Mouse (Mus musculus) adrenal gland, adult 2 months (tissue): ENCODE measurements around the gene Nid1. TPM values are rescaled to one million over a fixed set of nuclear protein-coding genes. Genes with fewer than 3 reads are reported as not detected.
"Not testable (repeated sequence)": the region's sequence is repeated elsewhere in the genome, so short reads cannot be mapped to it uniquely, and the experiment has no call there.

Experiments
- DNase-seq: peaks from one replicate; pipeline ENCODE4 v3.0.0; 2021
- polyA plus RNA-seq: library from polyadenylated mRNA; depleted of rRNA; stranded (reverse); fragments of >200 nt; gene quantifications from 2 replicates; pipeline ENCODE4 v1.2.3, GENCODE M21; 2012; rRNA removed
- total RNA-seq, 2 experiments: library from RNA; stranded (reverse); gene quantifications; 2 replicates each; pipeline ENCODE4 v1.2.3; 2021

Gene Nid1
- total and polyA plus RNA-seq, 3 experiments, result 62.4 to 74.0 (median 64.1) TPM

GRCm38 (mm10) chr13:13543073-13543472 lies 105.7 kb downstream of the Nid1 start:
- not testable (repeated sequence) for DNase-seq

DNA sequence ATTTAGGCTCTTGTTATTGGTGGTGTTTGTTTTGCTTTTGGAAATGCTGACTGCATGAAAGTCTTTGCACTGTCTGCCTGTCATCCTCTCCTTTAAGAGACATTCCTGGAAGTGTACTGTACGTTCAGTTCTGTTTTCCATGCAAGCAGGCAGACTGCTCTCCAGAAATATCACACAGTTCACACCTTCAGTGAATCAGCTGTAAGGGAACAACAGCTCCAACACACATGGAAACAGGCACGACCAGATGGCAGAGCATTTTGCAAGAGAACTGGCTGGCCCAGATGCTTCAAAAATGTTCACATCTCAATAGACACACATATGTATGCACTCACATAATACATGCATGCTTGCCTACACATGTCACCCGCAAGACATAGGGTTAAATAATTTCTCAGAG lies 109.4 kb downstream of the Nid1 start:
- no peak for DNase-seq

DNA sequence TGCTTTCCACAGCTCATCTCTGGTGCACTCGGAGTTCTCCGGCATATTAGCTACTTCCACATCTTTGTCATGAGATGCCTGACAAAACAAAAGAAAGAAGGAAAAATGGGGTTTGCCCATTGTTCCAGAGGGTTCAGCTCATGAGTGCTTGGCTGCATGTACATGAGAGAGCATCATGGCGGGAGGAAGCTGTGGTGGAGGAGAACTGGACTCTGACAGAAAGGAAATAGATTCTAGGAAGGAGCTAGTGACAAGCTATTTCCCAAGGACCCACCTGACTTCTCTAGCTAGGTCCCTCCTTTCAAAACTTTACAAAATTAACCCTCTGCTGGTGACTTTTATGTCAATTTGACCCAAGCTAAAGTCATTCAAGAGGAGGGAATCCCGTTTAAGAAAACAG lies 110.5 kb downstream of the Nid1 start:
- DNase-seq, result no peak

DNA sequence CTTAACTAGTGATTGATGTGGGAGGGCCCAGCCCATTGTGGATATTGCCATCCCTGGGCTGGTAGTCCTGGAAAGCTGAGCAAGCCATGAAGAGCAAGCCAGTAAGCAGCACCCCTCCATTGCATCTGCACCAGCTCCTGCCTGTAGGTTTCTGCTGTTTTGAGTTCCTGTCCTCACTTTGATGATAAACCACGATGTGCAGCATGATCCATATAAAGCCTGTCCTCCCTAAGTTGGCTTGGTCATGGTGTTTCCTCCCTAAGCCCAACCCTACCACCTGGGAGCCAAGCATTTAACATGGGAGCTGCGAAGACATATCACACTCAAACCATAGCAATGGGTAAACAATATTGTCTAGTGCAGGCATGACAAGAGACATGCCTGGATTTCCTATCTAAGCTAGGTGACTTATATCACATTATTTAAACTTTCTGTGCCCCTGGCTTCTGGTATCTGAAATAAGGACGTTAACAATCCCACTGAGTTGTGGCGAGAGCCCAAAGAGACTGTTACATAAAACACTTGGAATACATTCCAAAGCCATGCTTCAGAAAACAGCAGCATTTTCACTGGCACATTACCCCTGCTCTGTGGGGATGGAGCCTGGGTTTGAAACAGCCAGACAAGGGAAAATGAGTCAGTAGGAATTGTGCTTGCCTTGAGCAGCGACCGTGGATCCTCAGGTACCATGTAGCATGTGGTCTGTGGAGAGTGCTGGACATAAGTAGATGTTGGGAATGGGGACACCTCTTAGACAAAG lies 111.3 kb downstream of the Nid1 start:
- DNase-seq, result no peak

- DNase-seq, result no peak
Observed at GRCm38 (mm10) chr13:13549687-13550660, 112.6 kb downstream of the Nid1 start.

DNA sequence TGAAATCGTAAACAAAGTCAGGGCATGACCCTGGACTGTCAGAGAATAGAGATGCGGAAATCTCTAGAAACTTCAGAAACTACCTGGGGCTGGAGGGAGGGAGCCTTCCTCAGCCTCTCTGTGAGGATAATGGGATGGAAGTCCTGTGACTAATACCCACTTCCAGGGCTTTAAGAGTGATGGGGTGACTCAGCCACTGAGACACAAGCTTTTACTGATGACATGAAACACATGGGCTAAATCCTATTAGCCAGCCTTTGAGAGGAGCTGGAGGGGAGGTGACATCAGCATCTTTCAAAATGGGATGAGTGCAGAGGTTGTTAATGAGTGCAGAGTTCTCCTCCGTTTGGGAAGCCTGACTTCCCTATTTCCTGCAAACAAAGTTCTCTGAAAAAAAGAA lies 114.7 kb downstream of the Nid1 start:
- peak; percentile 65 for DNase-seq

GRCm38 (mm10) chr13:13553660-13554059 lies 116.3 kb downstream of the Nid1 start:
- DNase-seq, result no peak

DNA sequence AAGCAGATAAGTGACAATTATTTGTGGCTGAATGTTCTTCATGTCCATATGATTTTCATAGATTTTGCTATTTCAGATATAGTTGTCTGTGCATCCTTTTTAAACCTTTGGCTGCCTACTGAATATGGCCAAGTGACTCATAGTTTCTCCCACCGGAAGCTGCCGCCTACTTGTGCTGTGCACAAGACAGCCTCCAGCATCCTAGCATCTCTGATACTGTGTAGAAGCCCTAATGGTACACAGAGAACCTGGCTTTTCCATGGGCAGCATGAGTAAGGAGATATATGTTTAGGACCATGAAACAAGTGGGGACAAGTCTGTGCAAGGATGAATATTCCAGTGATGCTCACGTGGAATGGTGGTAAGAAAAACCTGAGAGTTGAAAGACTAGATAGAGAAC lies 117.8 kb downstream of the Nid1 start:
- DNase-seq, result no peak

DNA sequence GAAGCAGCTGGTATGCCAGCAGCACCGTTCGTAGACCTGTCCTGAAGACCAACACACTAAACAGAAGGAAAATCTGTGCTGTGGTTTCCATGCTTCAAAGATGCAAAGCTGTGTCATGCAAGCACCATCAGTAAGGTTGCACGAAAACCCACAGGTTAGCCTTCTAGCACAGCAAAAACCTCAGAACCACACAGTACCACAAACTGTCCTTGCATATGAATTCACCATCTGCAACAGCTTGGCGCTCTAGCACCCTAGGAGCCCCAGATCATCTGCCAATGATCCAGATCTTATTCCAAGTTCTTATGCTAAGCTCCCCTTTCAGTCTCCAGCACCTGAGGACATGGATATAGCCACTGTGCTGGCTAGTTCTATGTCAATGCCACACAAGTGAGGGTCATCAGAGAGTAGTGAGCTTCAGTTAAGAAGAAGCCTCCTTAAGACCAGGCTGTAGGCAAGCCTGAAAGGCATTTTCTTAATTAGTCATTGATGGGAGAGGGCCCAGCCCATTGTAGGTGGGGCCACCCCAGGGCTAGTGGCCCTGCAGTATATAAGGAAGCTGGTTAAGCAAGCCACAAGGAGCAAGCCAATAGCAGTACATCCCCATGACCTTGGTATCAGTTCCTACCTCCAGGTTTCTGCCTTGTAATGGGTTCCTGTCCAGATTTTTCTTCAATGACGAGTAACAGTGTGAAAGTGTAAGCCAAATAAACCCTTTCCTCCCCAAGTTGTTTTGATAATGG lies 119.8 kb downstream of the Nid1 start:
- DNase-seq, result no peak

DNA sequence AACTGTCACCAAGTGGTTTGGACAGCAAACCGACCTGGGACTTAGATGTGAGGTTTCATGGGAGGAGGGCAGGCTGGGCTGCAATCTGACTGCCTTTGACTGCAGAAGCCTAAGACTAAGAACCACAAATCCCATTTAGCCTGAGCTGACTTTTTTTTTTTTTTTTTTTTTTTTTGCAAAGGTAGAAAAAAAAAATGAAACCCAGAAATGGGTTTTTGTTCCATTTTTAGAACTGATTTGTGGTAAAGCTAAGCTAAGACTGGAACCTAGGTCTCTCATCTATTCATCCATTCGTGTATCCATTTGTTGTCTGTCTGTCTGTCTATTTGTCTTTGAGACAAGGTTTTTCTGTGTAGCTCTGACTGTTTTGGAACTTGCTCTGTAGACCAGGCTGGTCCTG lies 120.9 kb downstream of the Nid1 start:
- DNase-seq, result no peak

GRCm38 (mm10) chr13:13558900-13559299 lies 121.5 kb downstream of the Nid1 start:
- DNase-seq, result no peak

Other genes with a start within 250 kb of the Nid1 start
- 10 to 100 TPM; 30.4 to 41.0 TPM for gene Gpr137b, start 43.5 kb upstream of the Nid1 start, total RNA-seq
- 36.6 and 56.5 TPM in 2 replicates for gene Gpr137b, start 43.5 kb upstream of the Nid1 start, polyA plus RNA-seq
- gene Lyst, start 152.8 kb downstream of the Nid1 start, total RNA-seq, result 10 to 100 TPM; 27.8 to 31.4 TPM
- gene Lyst, start 152.8 kb downstream of the Nid1 start, polyA plus RNA-seq, result 1.2 TPM in 2 replicates